Mouse (Mus musculus) MEL (cell line): ENCODE measurements around the gene Chchd1. TPM values are rescaled to one million over a fixed set of nuclear protein-coding genes. Genes with fewer than 3 reads are reported as not detected.

Source experiments
- DNase-seq: peaks from one replicate; pipeline ENCODE4 v3.0.0; 2011; ENCODE audit warnings: low read depth, low spot score
- H3K27ac ChIP-seq: 2 replicates; pipeline ENCODE4 v1.5.1; 2012; ENCODE audit warnings: low read depth, mild to moderate bottlenecking, control low read depth, low read length, moderate library complexity; ENCODE audit not compliant: control insufficient read depth
- H3K27me3 ChIP-seq, 2 experiments: fragments of 150-350 bp in 1 of 2; sonication (generic) in 1 of 2; 2 replicates each; pipeline ENCODE4 v1.6.1; 2012; ENCODE audit warnings: low read length in 2 of 2, mild to moderate bottlenecking in 2 of 2, improper control_type of control experiment in 1 of 2, moderate library complexity in 1 of 2; ENCODE audit not compliant: insufficient read depth in 2 of 2, control insufficient read depth in 1 of 2
- H3K36me3 ChIP-seq, 2 experiments: 2 replicates each; pipeline ENCODE4 v1.6.1; 2012 to 2014; ENCODE audit warnings: low read length in 2 of 2, improper control_type of control experiment in 1 of 2, inconsistent platforms in 1 of 2, mild to moderate bottlenecking in 1 of 2; ENCODE audit not compliant: insufficient read depth in 2 of 2, control insufficient read depth in 1 of 2
- H3K4me1 ChIP-seq, 2 experiments: fragments of 150-350 bp in 1 of 2; sonication (generic) in 1 of 2; 2 replicates each; pipeline ENCODE4 v1.6.1; 2012; ENCODE audit warnings: low read length in 2 of 2, improper control_type of control experiment in 1 of 2, mild to moderate bottlenecking in 1 of 2; ENCODE audit not compliant: insufficient read depth in 2 of 2, control insufficient read depth in 1 of 2
- H3K4me3 ChIP-seq, 2 experiments: fragments of 150-350 bp in 1 of 2; sonication (generic) in 1 of 2; 2 replicates each; pipeline ENCODE4 v1.5.1; 2012; ENCODE audit warnings: low read depth in 2 of 2, low read length in 2 of 2, mild to moderate bottlenecking in 2 of 2, moderate library complexity in 2 of 2, control low read depth in 1 of 2, improper control_type of control experiment in 1 of 2; ENCODE audit not compliant: control insufficient read depth in 1 of 2, insufficient read depth in 1 of 2
- H3K79me2 ChIP-seq: 2 replicates; pipeline ENCODE4 v1.6.1; 2012; ENCODE audit warnings: mild to moderate bottlenecking, low read length, moderate library complexity; ENCODE audit not compliant: control insufficient read depth, poor library complexity, insufficient read depth
- H3K9ac ChIP-seq: 2 replicates; pipeline ENCODE4 v1.6.1; 2012; ENCODE audit warnings: low read depth, mild to moderate bottlenecking, control low read depth, low read length, moderate library complexity; ENCODE audit not compliant: control insufficient read depth, poor library complexity, severe bottlenecking
- H3K9me3 ChIP-seq: fragments of 150-350 bp; sonication (generic); replicated peaks from 2 replicates; pipeline ENCODE4 v1.6.1; 2012; ENCODE audit warnings: mild to moderate bottlenecking, low read length, improper control_type of control experiment, moderate library complexity; ENCODE audit not compliant: insufficient read depth
- CHD1 ChIP-seq: IDR thresholded peaks from 2 replicates; pipeline ENCODE4 v1.6.1; 2012; ENCODE audit warnings: low read depth, mild to moderate bottlenecking, inconsistent platforms, low read length, improper control_type of control experiment
- CHD2 ChIP-seq: IDR thresholded peaks from 2 replicates; pipeline ENCODE4 v1.6.1; 2011; ENCODE audit warnings: low read length, improper control_type of control experiment
- CTCF ChIP-seq, 3 experiments: IDR thresholded peaks in 2 of 3; conservative IDR thresholded peaks in 1 of 3; 2 replicates each; pipeline ENCODE4 v1.5.1; 2011 to 2012; ENCODE audit warnings: low read length in 3 of 3, low read depth in 2 of 3, mild to moderate bottlenecking in 2 of 3, improper control_type of control experiment in 1 of 3, inconsistent platforms in 1 of 3, mixed read lengths in 1 of 3, moderate library complexity in 1 of 3; ENCODE audit not compliant: control insufficient read depth in 1 of 3, insufficient read depth in 1 of 3, poor library complexity in 1 of 3, severe bottlenecking in 1 of 3
- E2F4 ChIP-seq: IDR thresholded peaks from 2 replicates; pipeline ENCODE4 v1.6.1; 2011; ENCODE audit warnings: low read depth, low read length, improper control_type of control experiment, borderline replicate concordance
- ELF1 ChIP-seq: IDR thresholded peaks from 2 replicates; pipeline ENCODE4 v1.6.1; 2014; ENCODE audit warnings: low read depth, mild to moderate bottlenecking, inconsistent platforms, low read length, improper control_type of control experiment, moderate library complexity
- EP300 ChIP-seq, 2 experiments: IDR thresholded peaks; 2 replicates each; pipeline ENCODE4 v1.6.1; 2011; ENCODE audit warnings: improper control_type of control experiment in 2 of 2, low read length in 2 of 2, low read depth in 1 of 2, mild to moderate bottlenecking in 1 of 2
- GABPA ChIP-seq: IDR thresholded peaks from 2 replicates; pipeline ENCODE4 v1.6.1; 2012; ENCODE audit warnings: low read depth, mild to moderate bottlenecking, inconsistent platforms, low read length, improper control_type of control experiment, moderate library complexity
- HCFC1 ChIP-seq: IDR thresholded peaks from 2 replicates; pipeline ENCODE4 v1.6.1; 2012; ENCODE audit warnings: low read depth, mild to moderate bottlenecking, inconsistent platforms, low read length, improper control_type of control experiment, moderate library complexity
- JUND ChIP-seq: IDR thresholded peaks from 2 replicates; pipeline ENCODE4 v1.6.1; 2011; ENCODE audit warnings: low read depth, mild to moderate bottlenecking, improper control_type of control experiment, low read length
- KAT2A ChIP-seq: conservative IDR thresholded peaks from 2 replicates; pipeline ENCODE4 v1.6.1; 2012; ENCODE audit warnings: low read depth, low read length, improper control_type of control experiment, inconsistent platforms
- MAX ChIP-seq: IDR thresholded peaks from 2 replicates; pipeline ENCODE4 v1.6.1; 2011; ENCODE audit warnings: low read length, improper control_type of control experiment
- NRF1 ChIP-seq: IDR thresholded peaks from 2 replicates; pipeline ENCODE4 v1.6.1; 2014; ENCODE audit warnings: low read depth, mild to moderate bottlenecking, inconsistent platforms, low read length, improper control_type of control experiment, moderate library complexity; ENCODE audit not compliant: poor library complexity, insufficient read depth, severe bottlenecking
- POLR2A ChIP-seq, 2 experiments: IDR thresholded peaks; 2 replicates each; pipeline ENCODE4 v1.6.1; 2011 to 2012; ENCODE audit warnings: low read length in 2 of 2, mild to moderate bottlenecking in 2 of 2, control low read depth in 1 of 2, improper control_type of control experiment in 1 of 2, low read depth in 1 of 2, moderate library complexity in 1 of 2; ENCODE audit not compliant: control insufficient read depth in 1 of 2, insufficient read depth in 1 of 2, poor library complexity in 1 of 2
- POLR2AphosphoS2 ChIP-seq: IDR thresholded peaks from 2 replicates; pipeline ENCODE4 v1.6.1; 2011; ENCODE audit warnings: low read length, improper control_type of control experiment
- POLR2AphosphoS5 ChIP-seq: IDR thresholded peaks from 2 replicates; pipeline ENCODE4 v1.6.1; 2012; ENCODE audit warnings: low read depth, borderline replicate concordance, mild to moderate bottlenecking, inconsistent platforms, low read length, moderate library complexity, mixed read lengths
- RAD21 ChIP-seq: IDR thresholded peaks from 2 replicates; pipeline ENCODE4 v1.6.1; 2011; ENCODE audit warnings: mild to moderate bottlenecking, low read depth, low read length, improper control_type of control experiment
- SIN3A ChIP-seq: IDR thresholded peaks from 2 replicates; pipeline ENCODE4 v1.6.1; 2012; ENCODE audit warnings: low read length, improper control_type of control experiment, inconsistent platforms
- SMC3 ChIP-seq: IDR thresholded peaks from 2 replicates; pipeline ENCODE4 v1.6.1; 2011; ENCODE audit warnings: low read depth, low read length, improper control_type of control experiment
- TCF12 ChIP-seq: IDR thresholded peaks from 2 replicates; pipeline ENCODE4 v1.6.1; 2014; ENCODE audit warnings: low read depth, mild to moderate bottlenecking, inconsistent platforms, low read length, improper control_type of control experiment, moderate library complexity
- ZC3H11A ChIP-seq: IDR thresholded peaks from 2 replicates; pipeline ENCODE4 v1.6.1; 2012; ENCODE audit warnings: low read depth, mild to moderate bottlenecking, inconsistent platforms, low read length, improper control_type of control experiment
- ZMIZ1 ChIP-seq: IDR thresholded peaks from 2 replicates; pipeline ENCODE4 v1.6.1; 2012; ENCODE audit warnings: low read depth, mild to moderate bottlenecking, inconsistent platforms, low read length, improper control_type of control experiment, moderate library complexity
- polyA plus RNA-seq, 2 experiments: library from polyadenylated mRNA; stranded (reverse) in 1 of 2; unstranded in 1 of 2; fragments of >175 nt in 1 of 2; fragments of >200 nt in 1 of 2; gene quantifications; 2 replicates each; pipeline versions ENCODE4 v1.2.1 to v1.2.4; 2012; ENCODE audit warnings: low replicate concordance in 2 of 2, low read depth in 1 of 2; ENCODE audit not compliant: insufficient read length in 2 of 2, insufficient read depth in 1 of 2, missing spikeins in 1 of 2
- total RNA-seq: library from RNA; depleted of rRNA; stranded (reverse); fragments of 300-350 nt; gene quantifications from 2 replicates; pipeline ENCODE4 v1.2.3, GENCODE M21; 2012

Chchd1 gene
- total and polyA plus RNA-seq, 3 experiments = 136 to 164 TPM; not detected in 1

- H3K27me3 ChIP-seq = no peaks in the 10 kb centered on the region
- H3K9me3 ChIP-seq = no peaks in the 10 kb centered on the region
- H3K27ac ChIP-seq = no peak overlapping the region
- peaks cover 9 to 29% of the 10 kb centered on the region in 2 experiments for H3K36me3 ChIP-seq
- peaks cover 21 to 36% of the 10 kb centered on the region in 2 experiments for H3K4me1 ChIP-seq
- no peak for DNase-seq
- TF ChIP-seq SIN3A = no peak
- TF ChIP-seq KAT2A = no peak
- TF ChIP-seq GABPA = no peak
- TF ChIP-seq JUND = no peak
- TF ChIP-seq CHD1 = no peak
- no peak for TF ChIP-seq POLR2A (IDR thresholded peaks at IDR 0.05; ENCODE audit: control insufficient read depth in 1 of 2, insufficient read depth in 1 of 2, low read depth in 1 of 2, low read length in 2 of 2, poor library complexity in 1 of 2)
- TF ChIP-seq POLR2AphosphoS5 = no peak
- TF ChIP-seq TCF12 = no peak
- no peak for TF ChIP-seq HCFC1
- no peak for TF ChIP-seq CHD2
- no peak for TF ChIP-seq E2F4
- TF ChIP-seq ELF1 = no peak
- no peak for TF ChIP-seq EP300 (IDR thresholded peaks at IDR 0.05; ENCODE audit: low read depth in 1 of 2, low read length in 2 of 2)
- no peak overlapping the region for H3K9ac ChIP-seq
- H3K79me2 ChIP-seq = peaks cover 10% of the 10 kb centered on the region
- H3K4me3 ChIP-seq = no peak overlapping the region
Observed at GRCm38 (mm10) chr14:20735892-20736390, 33.1 kb downstream of the Chchd1 start.

DNA sequence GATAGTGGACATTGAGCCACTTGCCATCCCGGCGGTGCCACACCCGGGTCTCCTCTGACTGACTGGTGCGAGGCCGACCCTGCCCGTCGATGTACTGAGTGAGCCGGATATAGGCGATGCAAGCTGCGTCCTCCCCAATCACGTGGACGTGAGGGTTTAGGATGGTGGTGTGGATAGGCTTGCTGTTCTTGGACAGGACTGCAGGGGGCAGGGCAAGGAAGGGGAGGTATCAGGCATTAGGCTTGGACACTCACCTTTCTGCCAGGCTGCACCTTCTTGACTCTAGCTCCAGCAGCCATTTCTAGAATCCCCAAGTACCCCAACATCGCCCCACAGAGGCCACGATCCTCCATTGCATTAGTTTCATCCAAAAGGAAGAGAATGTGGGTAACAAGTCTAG, 34.5 kb downstream of the Chchd1 start:
- no peaks in the 10 kb centered on the region for H3K27me3 ChIP-seq
- H3K27ac ChIP-seq = no peak overlapping the region
- no peak for TF ChIP-seq TCF12
- TF ChIP-seq CTCF (IDR thresholded peaks at IDR 0.05 in 2 of 3, conservative IDR thresholded peaks at IDR 0.05 in 1 of 3; ENCODE audit: control insufficient read depth in 1 of 3, insufficient read depth in 1 of 3, low read depth in 2 of 3, low read length in 3 of 3, poor library complexity in 1 of 3, severe bottlenecking in 1 of 3) = peak; percentile 47 to 64 (median 52)
- peak; percentile 12; the same call in 1 of the 2 replicates for TF ChIP-seq ZC3H11A
- no peak for TF ChIP-seq POLR2AphosphoS2
- TF ChIP-seq NRF1 = no peak
- peak; percentile 22 for TF ChIP-seq RAD21
- TF ChIP-seq POLR2AphosphoS5 = no peak
- TF ChIP-seq SMC3 = peak; percentile 45
- no peak for TF ChIP-seq ZMIZ1
- 0 out of 2 replicates have a peak, but pooled peaks have one; percentile 32 for TF ChIP-seq MAX
- TF ChIP-seq CHD1 = no peak
- H3K4me3 ChIP-seq = no peak overlapping the region
- DNase-seq = peak; percentile 54
- H3K9me3 ChIP-seq = no peaks in the 10 kb centered on the region
- peaks cover 9% of the 10 kb centered on the region for H3K79me2 ChIP-seq
- no peak overlapping the region for H3K9ac ChIP-seq
- H3K36me3 ChIP-seq = peaks cover 6 to 15% of the 10 kb centered on the region in 2 experiments
- H3K4me1 ChIP-seq = peaks cover 10 to 22% of the 10 kb centered on the region in 2 experiments
